Mouse (Mus musculus) heart, postnatal 0 days (tissue): ENCODE results near the gene Man2a1.

Source experiments
- CTCF ChIP-seq: IDR thresholded peaks from 2 replicates; pipeline ENCODE4 v1.5.1; 2016; ENCODE audit warnings: antibody characterized with exemption, control low read depth, low read depth
- EP300 ChIP-seq: IDR thresholded peaks from 2 replicates; pipeline ENCODE4 v1.6.1; 2016; ENCODE audit warnings: antibody characterized with exemption, low read depth

DNA sequence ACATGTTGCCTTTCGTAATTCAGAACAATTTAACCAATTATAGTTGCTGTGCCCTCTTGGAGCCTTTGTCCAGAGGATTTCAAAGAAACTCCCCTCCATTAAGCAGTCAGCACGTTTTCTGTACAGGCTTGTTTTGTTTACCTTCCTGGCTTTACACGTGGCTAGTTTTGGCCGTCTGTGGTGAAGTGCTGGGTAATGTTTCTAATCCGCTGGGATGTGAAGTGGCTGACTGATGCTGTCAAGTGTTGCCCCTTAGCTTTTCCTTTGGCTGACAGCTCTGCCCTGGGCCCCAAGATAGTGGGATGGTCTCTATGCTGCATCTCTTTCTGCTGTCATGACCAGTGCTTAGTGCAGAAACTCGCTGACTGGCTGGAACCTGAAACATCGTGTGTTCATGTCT, 43.1 kb downstream of the Man2a1 start:
- TF ChIP-seq CTCF (no peak), EP300 (no peak)
